Comparison of ENCODE assay signal across 8 mouse cellular contexts in genomic region chr8:109691769-109692168, GRCm38 (mm10). TPM values are rescaled to one million over a fixed set of nuclear protein-coding genes. Genes with fewer than 3 reads are reported as not detected.
DNase-seq lines count a peak whose midpoint lies in the region; ATAC-seq and TF ChIP-seq lines count a peak whose summit lies in the region.

No protein-coding gene starts in this region.

- DNase-seq in heart, postnatal 14 days = no peak
- peak; percentile 65 for DNase-seq in ES-CJ7 (ENCODE audit: low read depth, low spot score)
- peak; percentile 46 for DNase-seq in embryonic facial prominence, embryonic 10.5 days (ENCODE audit: low spot score)
- peak; percentile 40 for DNase-seq in hindbrain, postnatal 0 days (ENCODE audit: low spot score)
- peak; percentile 55 for DNase-seq in midbrain, embryonic 14.5 days
- no peak for DNase-seq in adrenal gland, adult 8-10 months
- DNase-seq in frontal cortex, postnatal 36 days (ENCODE audit: low spot score in 2 of 2) = no peak

- peak overlapping the region; percentile 94 for H3K9ac ChIP-seq in heart, embryonic 13.5 days
- peak overlapping the region; percentile 98; the same call in 1 of the 2 replicates for H3K9ac ChIP-seq in hindbrain, postnatal 0 days (replicated peaks; ENCODE audit: low read length)
- peak overlapping the region; percentile 96 for H3K9ac ChIP-seq in midbrain, embryonic 14.5 days (replicated peaks; ENCODE audit: low read length)

- TF ChIP-seq CTCF in hindbrain, postnatal 0 days (IDR thresholded peaks at IDR 0.05; ENCODE audit: low read depth) = peak; percentile 60

- no peaks in the 10 kb centered on the region for H3K27me3 ChIP-seq in heart, embryonic 13.5 days (replicated peaks)
- H3K27me3 ChIP-seq in embryonic facial prominence, embryonic 10.5 days (replicated peaks; ENCODE audit: low read depth, poor library complexity, severe bottlenecking) = 0 out of 2 replicates have a peak, but pooled peaks cover 3% of the 10 kb centered on the region
- H3K27me3 ChIP-seq in hindbrain, postnatal 0 days (ENCODE audit: insufficient read depth, low read length) = no peaks in the 10 kb centered on the region
- no peaks in the 10 kb centered on the region for H3K27me3 ChIP-seq in midbrain, embryonic 14.5 days (ENCODE audit: control insufficient read depth, insufficient read depth, low read length)

- 49% methylated on average over 5 of the region's 5 CpGs for WGBS in heart, embryonic 13.5 days
- WGBS in embryonic facial prominence, embryonic 10.5 days = 65% methylated on average over 5 of the region's 5 CpGs
- WGBS in hindbrain, postnatal 0 days = 50% methylated on average over 5 of the region's 5 CpGs
- 57% methylated on average over 5 of the region's 5 CpGs for WGBS in midbrain, embryonic 14.5 days

- peaks cover 9% of the 10 kb centered on the region for H3K36me3 ChIP-seq in heart, embryonic 13.5 days
- H3K36me3 ChIP-seq in embryonic facial prominence, embryonic 10.5 days (replicated peaks) = peaks cover 24% of the 10 kb centered on the region
- H3K36me3 ChIP-seq in hindbrain, postnatal 0 days (ENCODE audit: insufficient read depth, low read length) = no peaks in the 10 kb centered on the region
- H3K36me3 ChIP-seq in midbrain, embryonic 14.5 days (ENCODE audit: control insufficient read depth, insufficient read depth, low read length) = no peaks in the 10 kb centered on the region

- peak overlapping the region; percentile 77 for H3K4me3 ChIP-seq in heart, embryonic 13.5 days
- H3K4me3 ChIP-seq in embryonic facial prominence, embryonic 10.5 days = peak overlapping the region; percentile 99
- H3K4me3 ChIP-seq in hindbrain, postnatal 0 days (ENCODE audit: low read length) = peak overlapping the region; percentile 100
- H3K4me3 ChIP-seq in midbrain, embryonic 14.5 days (replicated peaks; ENCODE audit: low read depth, low read length) = peak overlapping the region; percentile 99

- ATAC-seq in heart, embryonic 13.5 days (ENCODE audit: extremely low read depth, insufficient number of reproducible peaks, low FRiP score, low TSS enrichment) = no peak
- ATAC-seq in hindbrain, postnatal 0 days = no peak
- ATAC-seq in midbrain, embryonic 14.5 days (ENCODE audit: low FRiP score, low TSS enrichment) = no peak

- H3K4me1 ChIP-seq in heart, embryonic 13.5 days = peaks cover 30% of the 10 kb centered on the region
- peaks cover 29% of the 10 kb centered on the region for H3K4me1 ChIP-seq in embryonic facial prominence, embryonic 10.5 days
- peaks cover 18% of the 10 kb centered on the region for H3K4me1 ChIP-seq in hindbrain, postnatal 0 days (ENCODE audit: insufficient read depth, low read length)
- peaks cover 15% of the 10 kb centered on the region for H3K4me1 ChIP-seq in midbrain, embryonic 14.5 days (ENCODE audit: control insufficient read depth, insufficient read depth, low read length)

- no peak overlapping the region for H3K27ac ChIP-seq in heart, embryonic 13.5 days (replicated peaks)
- H3K27ac ChIP-seq in embryonic facial prominence, embryonic 10.5 days (replicated peaks) = no peak overlapping the region
- no peak overlapping the region for H3K27ac ChIP-seq in hindbrain, postnatal 0 days
- no peak overlapping the region for H3K27ac ChIP-seq in midbrain, embryonic 14.5 days (replicated peaks; ENCODE audit: low read depth, low read length)

- peak overlapping the region; percentile 79 for H3K4me2 ChIP-seq in heart, embryonic 13.5 days
- H3K4me2 ChIP-seq in hindbrain, postnatal 0 days (ENCODE audit: low read depth, low read length) = peak overlapping the region; percentile 56
- H3K4me2 ChIP-seq in midbrain, embryonic 14.5 days (ENCODE audit: low read length) = peak overlapping the region; percentile 66

- no peaks in the 10 kb centered on the region for H3K9me3 ChIP-seq in heart, embryonic 13.5 days
- no peaks in the 10 kb centered on the region for H3K9me3 ChIP-seq in embryonic facial prominence, embryonic 10.5 days
- no peaks in the 10 kb centered on the region for H3K9me3 ChIP-seq in hindbrain, postnatal 0 days (ENCODE audit: low read length)
- H3K9me3 ChIP-seq in midbrain, embryonic 14.5 days (ENCODE audit: control insufficient read depth, low read length) = no peaks in the 10 kb centered on the region

- intact Hi-C loops in heart, postnatal 14 days (cut with DNase I) = loop anchor here (2.0 to 5.0 kb wide), 2 partner anchors 84 to 87 kb away; partner anchors contain the start of genes Ap1g1 and Dhodh

RNA-seq across cellular contexts. Expression of gene Ist1, which starts 1.3 kb away (rescaled TPM):
- polyA plus RNA-seq in heart, embryonic 13.5 days (2015; fragmentation: Nextera tagmentation; extraction: Ambion mirVana) = 81.0 and 84.8 TPM in 2 replicates
- total RNA-seq in heart, postnatal 14 days (2021) = 10 to 100 TPM; 48.1 to 53.0 TPM
- 141 and 149 TPM in 2 replicates for polyA plus RNA-seq in embryonic facial prominence, embryonic 10.5 days (2016; fragmentation: Nextera tagmentation; extraction: Ambion mirVana)
- 88.8 and 98.4 TPM in 2 replicates for total RNA-seq in hindbrain, postnatal 0 days (2014; rRNA removed)
- polyA plus RNA-seq in hindbrain, postnatal 0 days (2015; fragmentation: Nextera tagmentation; extraction: Ambion mirVana) = 99.4 and 103 TPM in 2 replicates
- 158 and 187 TPM in 2 replicates for polyA plus RNA-seq in midbrain, embryonic 14.5 days (2014; fragmentation: Nextera tagmentation; extraction: Ambion mirVana)
- 100 to 1,000 TPM in 1 of 4 experiments, 10 to 100 TPM in 3; 85.7 to 100 (median 97.0) TPM for total RNA-seq in adrenal gland, adult 8-10 months (2022)

RNA-seq across cellular contexts. Expression of gene Zfp821, which starts 13.6 kb away (rescaled TPM):
- 18.4 and 19.4 TPM in 2 replicates for polyA plus RNA-seq in heart, embryonic 13.5 days (2015; fragmentation: Nextera tagmentation; extraction: Ambion mirVana)
- total RNA-seq in heart, postnatal 14 days (2021) = 10 to 100 TPM in 1 of 2 experiments, 1 to 10 TPM in 1; 8.6 to 10.4 TPM
- 37.0 and 38.2 TPM in 2 replicates for polyA plus RNA-seq in embryonic facial prominence, embryonic 10.5 days (2016; fragmentation: Nextera tagmentation; extraction: Ambion mirVana)
- 52.5 and 56.2 TPM in 2 replicates for total RNA-seq in hindbrain, postnatal 0 days (2014; rRNA removed)
- 45.2 and 50.3 TPM in 2 replicates for polyA plus RNA-seq in hindbrain, postnatal 0 days (2015; fragmentation: Nextera tagmentation; extraction: Ambion mirVana)
- 87.5 and 95.2 TPM in 2 replicates for polyA plus RNA-seq in midbrain, embryonic 14.5 days (2014; fragmentation: Nextera tagmentation; extraction: Ambion mirVana)
- 10 to 100 TPM in 3 of 4 experiments, 1 to 10 TPM in 1; 9.5 to 15.8 (median 12.4) TPM for total RNA-seq in adrenal gland, adult 8-10 months (2022)

RNA-seq across cellular contexts. Expression of gene Atxn1l, which starts 45.8 kb away (rescaled TPM):
- 4.3 and 4.4 TPM in 2 replicates for polyA plus RNA-seq in heart, embryonic 13.5 days (2015; fragmentation: Nextera tagmentation; extraction: Ambion mirVana)
- 10 to 100 TPM; 24.1 to 28.0 TPM for total RNA-seq in heart, postnatal 14 days (2021)
- 8.3 and 9.6 TPM in 2 replicates for polyA plus RNA-seq in embryonic facial prominence, embryonic 10.5 days (2016; fragmentation: Nextera tagmentation; extraction: Ambion mirVana)
- total RNA-seq in hindbrain, postnatal 0 days (2014; rRNA removed) = 21.5 and 22.4 TPM in 2 replicates
- 2.7 and 3.9 TPM in 2 replicates for polyA plus RNA-seq in hindbrain, postnatal 0 days (2015; fragmentation: Nextera tagmentation; extraction: Ambion mirVana)
- 3.1 and 4.4 TPM in 2 replicates for polyA plus RNA-seq in midbrain, embryonic 14.5 days (2014; fragmentation: Nextera tagmentation; extraction: Ambion mirVana)
- 10 to 100 TPM; 42.1 to 57.0 (median 46.1) TPM for total RNA-seq in adrenal gland, adult 8-10 months (2022)

Comparison
In these comparisons a context has a peak if more than half of its experiments do, and no peak if none do; other contexts are left out.
1. DNase-seq: peak in ES-CJ7 (single experiment), embryonic facial prominence, embryonic 10.5 days (single experiment), hindbrain, postnatal 0 days (single experiment) and midbrain, embryonic 14.5 days (single experiment); none in heart, postnatal 14 days (0 of 2), adrenal gland, adult 8-10 months (single experiment) and frontal cortex, postnatal 36 days (0 of 2).
2. Peak in every context shown above with its lines, with median percentiles within 50 percentile points of each other: H3K4me2 ChIP-seq, H3K4me3 ChIP-seq and H3K9ac ChIP-seq.